Mouse (Mus musculus) adipose tissue, adult 10 weeks (tissue): ENCODE data around the gene Olfr684. TPM values are rescaled to one million over a fixed set of nuclear protein-coding genes. Genes with fewer than 3 reads are reported as not detected.

Experiments used
- polyA plus RNA-seq: library from polyadenylated mRNA; stranded (reverse); fragments of 350-450 nt; fragmentation: Illumina TruSeq; extraction: RNeasy Lipid Tissue Mini Kit (QIAGEN cat#74804); gene quantifications from one replicate; pipeline ENCODE4 v1.2.3, GENCODE M21; 2014; ENCODE audit warnings: low read depth, low replicate concordance

The Olfr684 gene
- not detected for polyA plus RNA-seq

DNA sequence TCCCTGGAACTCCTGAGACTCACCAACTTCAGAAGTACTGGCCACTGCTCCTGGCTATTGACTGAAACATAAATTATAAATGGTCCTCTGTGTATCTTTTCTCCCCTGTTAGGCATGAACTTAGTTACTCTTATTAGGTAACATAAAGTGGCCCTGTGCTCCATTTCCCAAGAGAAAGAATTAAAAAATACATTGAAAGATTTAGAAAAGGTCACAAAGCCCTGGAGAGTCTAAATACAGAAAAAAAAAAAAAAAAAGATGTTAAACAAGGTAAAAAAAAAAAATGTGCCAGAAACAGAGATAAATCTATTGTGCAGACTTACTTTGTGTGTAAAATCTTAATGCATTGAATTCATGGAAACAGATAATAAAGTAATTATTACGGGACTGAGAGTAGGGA lies at the start of gene Olfr684:
TSS of gene Olfr684 (minus strand) at position 101 of the 400 bp plus-strand sequence.

DNA sequence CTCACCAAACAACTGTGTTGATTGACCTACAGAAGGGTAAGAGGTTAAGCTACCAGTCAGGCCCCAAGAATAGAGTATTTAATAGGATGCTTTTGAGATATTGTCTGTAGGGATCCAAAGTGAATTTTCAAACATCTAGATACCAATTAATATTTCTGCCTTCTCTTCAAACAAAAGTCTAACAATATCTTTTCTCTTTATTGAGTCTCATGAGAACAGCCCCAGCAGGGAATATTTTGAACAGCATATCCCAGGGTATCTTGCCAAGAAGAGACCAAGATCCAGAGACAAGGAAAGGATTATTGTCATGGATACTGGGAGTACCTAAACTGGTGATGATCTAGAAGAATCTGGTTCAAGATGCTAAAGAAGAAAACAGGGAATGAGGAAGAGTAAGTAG lies 43.9 kb upstream of the Olfr684 start, which contains the start of gene Olfr686:
TSS of gene Olfr686 (minus strand) at position 101 of the 400 bp plus-strand sequence.

DNA sequence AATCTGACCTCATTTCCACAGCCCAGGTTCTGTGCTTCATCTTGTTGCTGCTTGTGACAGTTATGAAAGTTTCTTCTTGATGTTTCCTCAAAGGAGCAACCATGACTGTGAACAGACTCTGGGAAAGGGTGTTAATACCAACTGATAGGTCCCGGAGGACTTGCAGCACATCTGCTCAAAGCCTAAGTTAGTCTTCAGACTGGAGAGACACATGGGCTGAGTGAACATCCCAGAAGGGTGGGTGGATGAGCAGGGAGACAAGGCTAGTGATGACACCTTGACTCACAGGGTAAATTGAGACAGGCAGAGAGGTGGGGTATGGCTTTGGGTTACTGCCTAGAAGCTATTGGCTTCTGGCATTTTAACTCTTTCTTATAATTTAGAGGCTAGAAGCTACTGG lies 22.5 kb upstream of the Olfr684 start, which contains the start of gene Olfr685:
TSS of gene Olfr685 (minus strand) at position 101 of the 400 bp plus-strand sequence.

DNA sequence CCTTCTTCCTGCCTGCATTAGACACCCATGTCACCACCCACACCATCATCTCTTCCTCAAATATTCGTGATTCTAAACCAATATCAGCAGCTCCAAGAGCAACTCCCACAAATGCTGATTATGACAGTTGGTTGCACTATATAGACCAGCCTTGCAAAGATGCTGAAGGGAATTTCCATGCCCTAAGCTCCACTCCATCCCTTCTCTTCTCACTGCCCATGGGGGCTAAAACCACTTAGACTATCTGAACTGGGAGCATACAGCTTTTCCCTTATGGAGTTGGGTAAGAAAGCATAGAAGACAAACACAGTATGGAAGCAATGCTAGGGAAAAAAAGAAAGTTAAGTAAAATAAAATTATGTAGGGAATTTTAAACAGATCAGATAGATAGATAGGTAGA lies 16.5 kb downstream of the Olfr684 start, which contains the start of gene Olfr683:
TSS of gene Olfr683 (minus strand) at position 101 of the 400 bp plus-strand sequence.

DNA sequence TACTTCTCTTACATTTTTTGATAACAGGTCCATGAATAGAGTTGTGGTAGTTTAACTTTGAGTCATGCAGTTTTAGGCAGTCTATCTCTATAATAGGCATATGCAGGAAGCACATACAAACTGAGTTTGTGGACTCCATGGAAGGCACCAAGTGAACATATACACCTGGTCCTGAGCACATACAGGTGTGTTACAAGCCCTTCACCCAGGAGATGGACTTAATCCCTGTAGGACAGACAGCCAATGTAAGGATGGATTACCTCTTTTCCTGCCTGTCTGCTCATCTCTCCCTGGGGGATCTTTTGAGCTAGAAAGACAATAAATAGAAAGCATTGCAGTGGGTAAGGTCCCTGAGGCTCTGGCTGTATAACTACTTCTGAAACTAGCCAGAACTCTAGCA lies 46.9 kb downstream of the Olfr684 start, which contains the start of gene Olfr681:
TSS of gene Olfr681 (plus strand) at position 301 of the 400 bp plus-strand sequence.

Other genes starting within 250 kb of the Olfr684 start
- gene Olfr667, start 242.2 kb downstream of the Olfr684 start, polyA plus RNA-seq = not detected
- gene Olfr668, start 235.6 kb downstream of the Olfr684 start, polyA plus RNA-seq = not detected
- not detected for gene Olfr669, start 229.4 kb downstream of the Olfr684 start, polyA plus RNA-seq
- gene Olfr670, start 201.0 kb downstream of the Olfr684 start, polyA plus RNA-seq = not detected
- gene Olfr671, start 184.5 kb downstream of the Olfr684 start, polyA plus RNA-seq = not detected
- gene Olfr672, start 161.6 kb downstream of the Olfr684 start, polyA plus RNA-seq = not detected
- gene Olfr675, start 135.2 kb downstream of the Olfr684 start, polyA plus RNA-seq = not detected
- gene Olfr676, start 131.0 kb downstream of the Olfr684 start, polyA plus RNA-seq = not detected
- not detected for gene Olfr677, start 112.3 kb downstream of the Olfr684 start, polyA plus RNA-seq
- not detected for gene Olfr678, start 99.2 kb downstream of the Olfr684 start, polyA plus RNA-seq
- not detected for gene Olfr679, start 82.4 kb downstream of the Olfr684 start, polyA plus RNA-seq
- gene Olfr680-ps1, start 70.8 kb downstream of the Olfr684 start, polyA plus RNA-seq = not detected
- gene Olfr681, start 46.8 kb downstream of the Olfr684 start, polyA plus RNA-seq = not detected
- gene Olfr683, start 16.6 kb downstream of the Olfr684 start, polyA plus RNA-seq = not detected
- gene Olfr685, start 22.4 kb upstream of the Olfr684 start, polyA plus RNA-seq = not detected
- gene Olfr686, start 43.8 kb upstream of the Olfr684 start, polyA plus RNA-seq = not detected
- not detected for gene Olfr688, start 124.4 kb upstream of the Olfr684 start, polyA plus RNA-seq
- not detected for gene Olfr689, start 147.5 kb upstream of the Olfr684 start, polyA plus RNA-seq
- not detected for gene Olfr690, start 170.5 kb upstream of the Olfr684 start, polyA plus RNA-seq
- gene Olfr691, start 178.6 kb upstream of the Olfr684 start, polyA plus RNA-seq = not detected
- gene Olfr692, start 204.6 kb upstream of the Olfr684 start, polyA plus RNA-seq = not detected
- 4.3 TPM for gene Gm5901, start 211.4 kb upstream of the Olfr684 start, polyA plus RNA-seq
- 29.8 TPM for gene Fam160a2, start 236.4 kb upstream of the Olfr684 start, polyA plus RNA-seq
- 0.62 TPM for gene Cnga4, start 240.9 kb upstream of the Olfr684 start, polyA plus RNA-seq